11 mouse cellular contexts compared by ENCODE assay signal in genomic region chr3:68053538-68053937, GRCm38 (mm10). TPM values are rescaled to one million over a fixed set of nuclear protein-coding genes. Genes with fewer than 3 reads are reported as not detected.
DNase-seq lines count a peak whose midpoint lies in the region; ATAC-seq and TF ChIP-seq lines count a peak whose summit lies in the region.
"Had no signal": no experiment of that assay in that cellular context is flagged by ENCODE, and none has a peak within 500 bp of the region (broad histone marks: within the 10 kb centered on the region; RNA-seq: fewer than 3 reads in every experiment).

No protein-coding gene starts in this region.

- no peaks in the 10 kb centered on the region for H3K27me3 ChIP-seq in hindbrain, embryonic 14.5 days (ENCODE audit: control insufficient read depth, insufficient read depth, low read length)
- H3K27me3 ChIP-seq in hindbrain, embryonic 13.5 days = 0 out of 2 replicates have a peak, but pooled peaks cover 6% of the 10 kb centered on the region
- H3K27me3 ChIP-seq in midbrain, postnatal 0 days (ENCODE audit: insufficient read depth, low read length) = no peaks in the 10 kb centered on the region
- peaks cover 8% of the 10 kb centered on the region; the same call in 1 of the 2 replicates for H3K27me3 ChIP-seq in midbrain, embryonic 10.5 days (ENCODE audit: low read depth, poor library complexity, severe bottlenecking)

- H3K27ac ChIP-seq in hindbrain, embryonic 14.5 days = no peak overlapping the region
- no peak overlapping the region for H3K27ac ChIP-seq in hindbrain, embryonic 13.5 days
- no peak overlapping the region for H3K27ac ChIP-seq in midbrain, postnatal 0 days (ENCODE audit: low read depth, low read length)
- no peak overlapping the region for H3K27ac ChIP-seq in midbrain, embryonic 10.5 days (replicated peaks)

- H3K4me2 ChIP-seq in hindbrain, embryonic 14.5 days (replicated peaks) = no peak overlapping the region
- no peak overlapping the region for H3K4me2 ChIP-seq in hindbrain, embryonic 13.5 days
- no peak overlapping the region for H3K4me2 ChIP-seq in midbrain, postnatal 0 days (ENCODE audit: low read depth, low read length, poor library complexity, severe bottlenecking)

- no peaks in the 10 kb centered on the region for H3K9me3 ChIP-seq in hindbrain, embryonic 14.5 days (ENCODE audit: control insufficient read depth, low read length)
- H3K9me3 ChIP-seq in hindbrain, embryonic 13.5 days = no peaks in the 10 kb centered on the region
- no peaks in the 10 kb centered on the region for H3K9me3 ChIP-seq in midbrain, postnatal 0 days (ENCODE audit: low read length)
- H3K9me3 ChIP-seq in midbrain, embryonic 10.5 days (replicated peaks) = no peaks in the 10 kb centered on the region

- peak; percentile 87 for TF ChIP-seq CTCF in midbrain, postnatal 0 days (IDR thresholded peaks at IDR 0.05)

- ATAC-seq in hindbrain, embryonic 14.5 days (ENCODE audit: low FRiP score) = no peak
- no peak for ATAC-seq in hindbrain, embryonic 13.5 days (ENCODE audit: low FRiP score)
- ATAC-seq in midbrain, postnatal 0 days (ENCODE audit: low FRiP score) = no peak

- no peaks in the 10 kb centered on the region for H3K4me1 ChIP-seq in hindbrain, embryonic 14.5 days (replicated peaks; ENCODE audit: control insufficient read depth, insufficient read depth, low read length)
- no peaks in the 10 kb centered on the region for H3K4me1 ChIP-seq in hindbrain, embryonic 13.5 days (replicated peaks)
- H3K4me1 ChIP-seq in midbrain, postnatal 0 days (ENCODE audit: insufficient read depth, low read length) = no peaks in the 10 kb centered on the region
- 0 out of 2 replicates have a peak, but pooled peaks cover 3% of the 10 kb centered on the region for H3K4me1 ChIP-seq in midbrain, embryonic 10.5 days

- no peak overlapping the region for H3K4me3 ChIP-seq in hindbrain, embryonic 14.5 days (replicated peaks; ENCODE audit: low read length)
- no peak overlapping the region for H3K4me3 ChIP-seq in hindbrain, embryonic 13.5 days
- H3K4me3 ChIP-seq in midbrain, postnatal 0 days (ENCODE audit: low read depth, low read length) = no peak overlapping the region
- no peak overlapping the region for H3K4me3 ChIP-seq in midbrain, embryonic 10.5 days
- H3K4me3 ChIP-seq: myocyte had no signal

- WGBS in hindbrain, embryonic 14.5 days = 49% methylated on average over 2 of the region's 2 CpGs
- 51% methylated on average over 2 of the region's 2 CpGs for WGBS in hindbrain, embryonic 13.5 days
- WGBS in midbrain, postnatal 0 days = 48% methylated on average over 2 of the region's 2 CpGs
- WGBS in midbrain, embryonic 10.5 days = 48% methylated on average over 2 of the region's 2 CpGs

- peak; percentile 79 for DNase-seq in hindbrain, embryonic 14.5 days (ENCODE audit: low spot score)
- peak; percentile 62 for DNase-seq in midbrain, postnatal 0 days (ENCODE audit: low spot score)
- DNase-seq in midbrain, embryonic 10.5 days (ENCODE audit: low spot score) = no peak
- peak; percentile 43 for DNase-seq in c-Kit-positive CD71-negative TER-119-negative erythroid progenitor cells, embryonic 14.5 days (ENCODE audit: low read depth)
- DNase-seq in retina, embryonic 14.5 days (ENCODE audit: low spot score) = peak; percentile 74
- no peak for DNase-seq in frontal cortex, postnatal 25 days (ENCODE audit: low spot score in 2 of 2)
- DNase-seq in ovary, postnatal 14 days (ENCODE audit: low spot score) = no peak
- DNase-seq: adrenal gland, adult 8-10 months; gastrocnemius, postnatal 25 days had no signal

- no peak overlapping the region for H3K9ac ChIP-seq in hindbrain, embryonic 14.5 days
- H3K9ac ChIP-seq in hindbrain, embryonic 13.5 days = no peak overlapping the region
- no peak overlapping the region for H3K9ac ChIP-seq in midbrain, postnatal 0 days (replicated peaks; ENCODE audit: low read length, poor library complexity, severe bottlenecking)

- H3K36me3 ChIP-seq in hindbrain, embryonic 14.5 days (replicated peaks; ENCODE audit: control insufficient read depth, insufficient read depth) = no peaks in the 10 kb centered on the region
- H3K36me3 ChIP-seq in hindbrain, embryonic 13.5 days = no peaks in the 10 kb centered on the region
- H3K36me3 ChIP-seq in midbrain, postnatal 0 days (ENCODE audit: insufficient read depth, low read length) = no peaks in the 10 kb centered on the region
- H3K36me3 ChIP-seq in midbrain, embryonic 10.5 days = no peaks in the 10 kb centered on the region

RNA-seq across cellular contexts. Expression of gene Schip1, which starts 11.1 kb away (rescaled TPM):
- polyA plus RNA-seq in hindbrain, embryonic 14.5 days (2014; fragmentation: Nextera tagmentation; extraction: Ambion mirVana) = 163 and 172 TPM in 2 replicates
- 151 and 152 TPM in 2 replicates for polyA plus RNA-seq in hindbrain, embryonic 13.5 days (2015; fragmentation: Nextera tagmentation; extraction: Ambion mirVana)
- 105 and 108 TPM in 2 replicates for total RNA-seq in midbrain, postnatal 0 days (2014; rRNA removed)
- polyA plus RNA-seq in midbrain, postnatal 0 days (2015; fragmentation: Nextera tagmentation; extraction: Ambion mirVana) = 154 and 157 TPM in 2 replicates
- 39.7 and 65.1 TPM in 2 replicates for polyA plus RNA-seq in midbrain, embryonic 10.5 days (2016; fragmentation: Nextera tagmentation; extraction: Ambion mirVana)

Comparison
In these comparisons a context has a peak if more than half of its experiments do, and no peak if none do; other contexts are left out.
1. DNase-seq: peak in hindbrain, embryonic 14.5 days (single experiment), midbrain, postnatal 0 days (single experiment), c-Kit-positive CD71-negative TER-119-negative erythroid progenitor cells, embryonic 14.5 days (single experiment) and retina, embryonic 14.5 days (single experiment); none in midbrain, embryonic 10.5 days (single experiment), frontal cortex, postnatal 25 days (0 of 2) and ovary, postnatal 14 days (single experiment).